In the genomic region with DNA sequence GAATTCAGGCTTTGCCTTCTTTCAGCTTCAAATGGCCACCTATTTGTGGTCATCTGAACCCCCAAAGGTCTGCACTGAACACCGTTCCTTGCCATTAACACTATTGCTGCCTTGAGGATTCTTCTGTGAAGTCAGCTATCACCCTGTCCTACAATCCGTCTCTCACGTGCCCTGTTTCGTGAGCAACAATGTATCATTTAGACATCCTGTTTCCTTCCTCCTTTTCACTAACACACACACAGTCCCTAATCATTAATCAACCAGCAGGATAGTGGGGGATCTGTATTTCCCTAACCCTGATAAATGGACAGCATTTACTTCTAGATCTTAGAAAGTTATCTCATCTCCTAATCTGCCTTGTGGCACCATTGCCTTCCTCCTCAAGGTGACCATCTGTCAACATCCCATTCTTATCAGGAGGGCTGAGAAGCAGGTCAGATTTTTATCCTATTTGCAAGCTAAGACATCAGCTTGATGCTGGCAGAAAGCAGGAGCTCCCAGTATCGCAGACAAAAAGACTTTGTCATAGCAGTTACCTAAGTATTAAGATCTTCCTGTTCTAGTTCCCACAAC, we compare ENCODE assay signal across 1 mouse cellular context.
TF ChIP-seq lines count a peak whose summit lies in the region.

No protein-coding gene starts in this region.

TF ChIP-seq in MEL, 35 proteins besides CTCF, POLR2A, EP300 and RAD21 (continued from another document):
- TF ChIP-seq ZMIZ1 (IDR thresholded peaks at IDR 0.05; ENCODE audit: low read depth, low read length), result no peak
- no peak for TF ChIP-seq RCOR1 (IDR thresholded peaks at IDR 0.05; ENCODE audit: low read depth, low read length)
- TF ChIP-seq POLR2AphosphoS5 (IDR thresholded peaks at IDR 0.05; ENCODE audit: borderline replicate concordance, low read depth, low read length), result no peak
- peak; percentile 48; the same call in 1 of the 2 replicates for TF ChIP-seq USF1 (IDR thresholded peaks at IDR 0.05; ENCODE audit: low read depth, low read length)
- no peak for TF ChIP-seq GABPA (IDR thresholded peaks at IDR 0.05; ENCODE audit: low read depth, low read length)
- TF ChIP-seq ZC3H11A (IDR thresholded peaks at IDR 0.05; ENCODE audit: low read depth, low read length), result no peak
- TF ChIP-seq CHD2 (IDR thresholded peaks at IDR 0.05; ENCODE audit: low read length), result no peak
- TF ChIP-seq MYB (IDR thresholded peaks at IDR 0.05; ENCODE audit: low read depth, low read length), result no peak
- TF ChIP-seq ZKSCAN1 (IDR thresholded peaks at IDR 0.05; ENCODE audit: low read depth, low read length), result no peak
- no peak for TF ChIP-seq CHD1 (IDR thresholded peaks at IDR 0.05; ENCODE audit: low read depth, low read length)
- TF ChIP-seq NELFE (IDR thresholded peaks at IDR 0.05; ENCODE audit: low read depth, low read length), result no peak
- no peak for TF ChIP-seq NRF1 (IDR thresholded peaks at IDR 0.05; ENCODE audit: insufficient read depth, low read depth, low read length, poor library complexity, severe bottlenecking)
- no peak for TF ChIP-seq MAFK (IDR thresholded peaks at IDR 0.05; ENCODE audit: borderline replicate concordance, low read depth, low read length)
- peak; percentile 62 for TF ChIP-seq GATA1 (IDR thresholded peaks at IDR 0.05; ENCODE audit: low read depth, low read length)
- no peak for TF ChIP-seq MXI1 (IDR thresholded peaks at IDR 0.05; ENCODE audit: low read depth, low read length)
